13 mouse cellular contexts compared by ENCODE assay signal in genomic region chr12:86781654-86782202, GRCm38 (mm10). TPM values are rescaled to one million over a fixed set of nuclear protein-coding genes. Genes with fewer than 3 reads are reported as not detected.
DNase-seq lines count a peak whose midpoint lies in the region; ATAC-seq lines count a peak whose summit lies in the region.
"Had no signal": no experiment of that assay in that cellular context is flagged by ENCODE, and none has a peak within 500 bp of the region (broad histone marks: within the 10 kb centered on the region; RNA-seq: fewer than 3 reads in every experiment).

No protein-coding gene starts in this region.

- no peak for ATAC-seq in midbrain, embryonic 14.5 days (ENCODE audit: low FRiP score, low TSS enrichment)
- ATAC-seq in midbrain, embryonic 11.5 days (ENCODE audit: low FRiP score): no peak
- ATAC-seq in stomach, embryonic 14.5 days (ENCODE audit: insufficient number of reproducible peaks, insufficient read depth, low FRiP score, low read depth): no peak; the same call in 1 of the 2 replicates

- no peaks in the 10 kb centered on the region for H3K36me3 ChIP-seq in midbrain, embryonic 14.5 days (ENCODE audit: control insufficient read depth, insufficient read depth, low read length)
- no peaks in the 10 kb centered on the region for H3K36me3 ChIP-seq in midbrain, embryonic 11.5 days (ENCODE audit: control insufficient read depth, insufficient read depth, low read length)
- no peaks in the 10 kb centered on the region for H3K36me3 ChIP-seq in stomach, embryonic 14.5 days (ENCODE audit: control insufficient read depth, insufficient read depth, low read length)

- H3K27ac ChIP-seq in midbrain, embryonic 14.5 days (replicated peaks; ENCODE audit: low read depth, low read length): 0 out of 2 replicates have a peak overlapping the region, but pooled peaks have one; percentile 15
- no peak overlapping the region for H3K27ac ChIP-seq in midbrain, embryonic 11.5 days (ENCODE audit: low read depth, low read length)
- H3K27ac ChIP-seq in stomach, embryonic 14.5 days (ENCODE audit: low read length): peak overlapping the region; percentile 13; the same call in 1 of the 2 replicates

- H3K9me3 ChIP-seq in midbrain, embryonic 14.5 days (ENCODE audit: control insufficient read depth, low read length): no peaks in the 10 kb centered on the region
- H3K9me3 ChIP-seq in midbrain, embryonic 11.5 days (ENCODE audit: control insufficient read depth, low read length): no peaks in the 10 kb centered on the region
- H3K9me3 ChIP-seq in stomach, embryonic 14.5 days (ENCODE audit: control insufficient read depth, low read depth, low read length): no peaks in the 10 kb centered on the region

- peaks cover 8% of the 10 kb centered on the region for H3K4me1 ChIP-seq in midbrain, embryonic 14.5 days (ENCODE audit: control insufficient read depth, insufficient read depth, low read length)
- H3K4me1 ChIP-seq in midbrain, embryonic 11.5 days (ENCODE audit: control insufficient read depth, insufficient read depth, low read length): peaks cover 7% of the 10 kb centered on the region
- peaks cover 5% of the 10 kb centered on the region; the same call in 1 of the 2 replicates for H3K4me1 ChIP-seq in stomach, embryonic 14.5 days (ENCODE audit: control insufficient read depth, insufficient read depth, low read length)

- no peaks in the 10 kb centered on the region for H3K27me3 ChIP-seq in midbrain, embryonic 14.5 days (ENCODE audit: control insufficient read depth, insufficient read depth, low read length)
- H3K27me3 ChIP-seq in midbrain, embryonic 11.5 days (ENCODE audit: control insufficient read depth, insufficient read depth, low read length): no peaks in the 10 kb centered on the region
- no peaks in the 10 kb centered on the region for H3K27me3 ChIP-seq in stomach, embryonic 14.5 days (ENCODE audit: control insufficient read depth, insufficient read depth, low read length)

- no peak overlapping the region for H3K4me2 ChIP-seq in midbrain, embryonic 14.5 days (ENCODE audit: low read length)
- no peak overlapping the region for H3K4me2 ChIP-seq in midbrain, embryonic 11.5 days
- H3K4me2 ChIP-seq in stomach, embryonic 14.5 days (replicated peaks; ENCODE audit: low read depth, low read length): no peak overlapping the region

- H3K9ac ChIP-seq in midbrain, embryonic 14.5 days (replicated peaks; ENCODE audit: low read length): no peak overlapping the region
- H3K9ac ChIP-seq in midbrain, embryonic 11.5 days (ENCODE audit: low read length): no peak overlapping the region
- no peak overlapping the region for H3K9ac ChIP-seq in stomach, embryonic 14.5 days (replicated peaks; ENCODE audit: low read depth, low read length)

- WGBS in midbrain, embryonic 14.5 days: 46% methylated on average over 6 of the region's 6 CpGs
- WGBS in midbrain, embryonic 11.5 days: 58% methylated on average over 6 of the region's 6 CpGs
- WGBS in stomach, embryonic 14.5 days: 40% methylated on average over 6 of the region's 6 CpGs

- intact Hi-C loops in heart, postnatal 36 days (cut with DNase I): no loop called here

- DNase-seq in heart, adult 18-20 months: peak; percentile 48 to 71
- no peak for DNase-seq in heart, postnatal 36 days
- no peak for DNase-seq in midbrain, embryonic 14.5 days
- DNase-seq in midbrain, embryonic 11.5 days (ENCODE audit: low spot score, missing footprints): no peak
- peak; percentile 55 for DNase-seq in heart, postnatal 4 days
- DNase-seq in MN1 (ENCODE audit: low spot score): no peak
- no peak for DNase-seq in thymus, adult 18-20 months
- DNase-seq: spleen, adult 18-20 months had no signal

- no peak overlapping the region for H3K4me3 ChIP-seq in midbrain, embryonic 14.5 days (replicated peaks; ENCODE audit: low read depth, low read length)
- H3K4me3 ChIP-seq in midbrain, embryonic 11.5 days (ENCODE audit: low read depth, low read length): no peak overlapping the region
- no peak overlapping the region for H3K4me3 ChIP-seq in stomach, embryonic 14.5 days (ENCODE audit: low read depth, low read length)

RNA-seq across cellular contexts. Expression of gene Lrrc74a, which starts 47.6 kb away (rescaled TPM):
- not detected for total RNA-seq in heart, adult 18-20 months (2021)
- not detected for total RNA-seq in heart, postnatal 36 days (2021)
- polyA plus RNA-seq in midbrain, embryonic 14.5 days (2014; fragmentation: Nextera tagmentation; extraction: Ambion mirVana): not detected in 2 replicates
- not detected in 2 replicates for polyA plus RNA-seq in midbrain, embryonic 11.5 days (2014; fragmentation: Nextera tagmentation; extraction: Ambion mirVana)
- not detected for total RNA-seq in heart, postnatal 4 days (2021)
- polyA plus RNA-seq in stomach, embryonic 14.5 days (2014; fragmentation: Nextera tagmentation; extraction: Ambion mirVana): not detected in 2 replicates
- total RNA-seq: adrenal gland, postnatal 4 days; granulocyte monocyte progenitor cell, adult 5-6 weeks; monocyte, adult 5-6 weeks had no signal
- polyA plus RNA-seq: limb, embryonic 11.5 days had no signal

RNA-seq across cellular contexts. Expression of gene Angel1, which starts 55.5 kb away (rescaled TPM):
- total RNA-seq in heart, adult 18-20 months (2021): 1 to 10 TPM; 3.0 to 3.2 TPM
- 1 to 10 TPM; 3.2 to 4.4 TPM for total RNA-seq in heart, postnatal 36 days (2021)
- 11.3 and 11.5 TPM in 2 replicates for polyA plus RNA-seq in midbrain, embryonic 14.5 days (2014; fragmentation: Nextera tagmentation; extraction: Ambion mirVana)
- polyA plus RNA-seq in midbrain, embryonic 11.5 days (2014; fragmentation: Nextera tagmentation; extraction: Ambion mirVana): 12.2 and 12.5 TPM in 2 replicates
- total RNA-seq in heart, postnatal 4 days (2021): 1 to 10 TPM; 5.2 to 5.3 TPM
- 8.7 and 10.2 TPM in 2 replicates for polyA plus RNA-seq in stomach, embryonic 14.5 days (2014; fragmentation: Nextera tagmentation; extraction: Ambion mirVana)

Comparison
In these comparisons a context has a peak if more than half of its experiments do, and no peak if none do; other contexts are left out.
1. DNase-seq: peak in heart, adult 18-20 months (2 of 2) and heart, postnatal 4 days (single experiment); none in heart, postnatal 36 days (0 of 2), midbrain, embryonic 14.5 days (single experiment), midbrain, embryonic 11.5 days (single experiment), MN1 (single experiment) and thymus, adult 18-20 months (0 of 2).